Mouse (Mus musculus) C2C12 (cell line): ENCODE measurements around the gene Syngr1. TPM values are rescaled to one million over a fixed set of nuclear protein-coding genes. Genes with fewer than 3 reads are reported as not detected.
"Not testable (repeated sequence)": the region's sequence is repeated elsewhere in the genome, so short reads cannot be mapped to it uniquely, and the experiment has no call there.

Source experiments
- H3K27me3 ChIP-seq: one replicate; pipeline ENCODE4 v1.6.1; 2011; ENCODE audit not compliant: control insufficient read depth, insufficient read depth, insufficient read length
- H3K36me3 ChIP-seq: one replicate; pipeline ENCODE4 v1.6.1; 2011; ENCODE audit not compliant: control insufficient read depth, insufficient read depth
- H3K4me3 ChIP-seq: one replicate; pipeline ENCODE4 v1.5.1; 2011; ENCODE audit warnings: mild to moderate bottlenecking, control low read depth; ENCODE audit not compliant: poor library complexity, insufficient read depth, severe bottlenecking
- H3K79me2 ChIP-seq: one replicate; pipeline ENCODE4 v1.6.1; 2011; ENCODE audit not compliant: control insufficient read depth, insufficient read depth
- H3K79me3 ChIP-seq: one replicate; pipeline ENCODE4 v1.6.1; 2011; ENCODE audit warnings: low read depth, control low read depth
- H3ac ChIP-seq: one replicate; pipeline ENCODE3; 2011; ENCODE audit warnings: low read depth; ENCODE audit not compliant: control insufficient read depth, insufficient read length
- CEBPB ChIP-seq: IDR thresholded peaks from one replicate; pipeline ENCODE4 v1.6.1; 2011; ENCODE audit warnings: low read depth, mild to moderate bottlenecking, control low read depth, moderate library complexity
- CTCF ChIP-seq: IDR thresholded peaks from one replicate; pipeline ENCODE4 v1.5.1; 2011; ENCODE audit not compliant: control insufficient read depth, insufficient read depth, insufficient read length
- FOSL1 ChIP-seq: IDR thresholded peaks from one replicate; pipeline ENCODE4 v1.8.0; 2011; ENCODE audit warnings: mild to moderate bottlenecking, low read length; ENCODE audit not compliant: poor library complexity, insufficient read depth, severe bottlenecking
- MAX ChIP-seq: IDR thresholded peaks from one replicate; pipeline ENCODE4 v1.6.1; 2011; ENCODE audit warnings: mild to moderate bottlenecking, control low read depth
- MYOD1 ChIP-seq: IDR thresholded peaks from one replicate; pipeline ENCODE4 v1.6.1; 2011; ENCODE audit warnings: low read depth; ENCODE audit not compliant: control insufficient read depth, insufficient read length
- MYOG ChIP-seq: IDR thresholded peaks from one replicate; pipeline ENCODE4 v1.6.1; 2011; ENCODE audit not compliant: control insufficient read depth, insufficient read length; ENCODE audit errors: extremely low read depth
- USF1 ChIP-seq: IDR thresholded peaks from one replicate; pipeline ENCODE4 v1.6.1; 2011; ENCODE audit warnings: low read depth, mild to moderate bottlenecking, control low read depth, moderate library complexity
- polyA plus RNA-seq: library from polyadenylated mRNA; unstranded; fragments of >200 nt; fragmentation: generic; extraction: Trizol; gene quantifications from one replicate; pipeline ENCODE4 v1.2.1, GENCODE M21; 2012; ENCODE audit warnings: missing spikeins

Gene Syngr1
- polyA plus RNA-seq, 1 experiment, result 7.9 TPM

DNA sequence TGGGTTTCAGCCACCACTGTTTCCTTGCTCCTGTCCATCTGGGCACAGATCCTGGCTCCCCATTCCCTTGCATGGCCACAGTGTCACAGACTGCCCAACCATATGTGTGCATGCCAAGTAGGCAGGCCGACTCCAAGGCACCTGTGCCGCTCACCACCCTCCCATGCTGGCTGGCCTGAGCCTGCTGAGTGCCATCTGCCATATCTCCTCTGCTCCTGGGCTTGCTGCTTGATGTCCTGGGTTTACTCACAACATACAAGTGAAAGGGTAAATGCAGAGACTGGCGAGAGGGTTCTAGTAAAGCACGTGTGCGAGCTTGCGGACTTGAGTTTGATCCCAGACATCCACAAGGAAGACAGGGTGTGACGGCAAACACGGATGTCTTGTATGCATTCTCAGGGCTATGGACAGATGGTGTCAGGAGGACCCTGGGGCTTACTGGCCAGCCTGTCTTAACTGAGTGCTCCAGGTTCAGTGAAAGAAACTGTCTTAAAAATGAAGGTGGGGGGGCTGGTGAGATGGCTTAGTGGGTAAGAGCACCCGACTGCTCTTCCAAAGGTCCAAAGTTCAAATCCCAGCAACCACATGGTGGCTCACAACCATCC, 30.7 kb downstream of the Syngr1 start:
- Histone ChIP-seq H3K79me3 (no peaks in the 10 kb centered on the region), H3K79me2 (no peaks in the 10 kb centered on the region), H3ac (peak overlapping the region; percentile 7), H3K27me3 (no peaks in the 10 kb centered on the region), H3K4me3 (no peak overlapping the region), H3K36me3 (no peaks in the 10 kb centered on the region)
- no peak for TF ChIP-seq CTCF
- no peak for TF ChIP-seq MYOG
- TF ChIP-seq FOSL1, result no peak
- TF ChIP-seq MAX, result no peak
- no peak for TF ChIP-seq CEBPB
- TF ChIP-seq MYOD1, result no peak

DNA sequence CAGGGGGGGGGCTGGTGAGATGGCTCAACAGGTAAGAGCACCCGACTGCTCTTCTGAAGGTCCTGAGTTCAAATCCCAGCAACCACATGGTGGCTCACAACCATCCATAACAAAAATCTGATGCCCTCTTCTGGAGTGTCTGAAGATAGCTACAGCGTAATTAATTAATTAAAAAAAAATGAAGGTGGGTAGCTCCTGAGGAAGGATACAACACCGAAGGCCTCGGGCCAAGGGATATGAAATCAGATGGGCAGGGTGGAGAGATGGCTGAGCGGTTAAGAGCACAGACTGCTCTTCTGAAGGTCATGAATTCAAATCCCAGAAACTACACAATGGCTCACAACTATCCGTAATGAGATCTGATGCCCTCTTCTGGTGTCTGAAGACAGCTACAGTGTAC, 31.3 kb downstream of the Syngr1 start:
- H3K27me3 ChIP-seq, H3ac ChIP-seq, H3K79me2 ChIP-seq, H3K79me3 ChIP-seq, H3K36me3 ChIP-seq, H3K4me3 ChIP-seq: not testable (repeated sequence)

DNA sequence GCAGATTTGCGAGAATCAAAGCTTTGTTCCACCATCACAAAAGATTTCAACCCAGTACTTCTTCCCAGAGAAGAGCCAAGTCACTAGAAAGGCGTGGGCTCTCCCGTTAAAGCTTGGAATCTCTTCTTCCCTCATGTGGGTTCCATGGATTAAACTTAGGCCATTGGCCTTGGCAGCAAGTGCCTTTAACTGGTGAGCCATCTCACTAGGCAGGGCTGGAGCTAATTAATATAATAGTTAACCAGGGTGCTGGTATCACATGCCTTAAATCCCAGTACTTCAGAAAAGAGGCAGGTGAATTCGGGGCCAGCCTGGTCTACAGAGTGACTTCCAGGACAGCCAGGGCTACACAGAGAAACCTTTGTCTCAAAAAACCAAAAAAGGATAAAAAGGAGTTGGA, 33.5 kb downstream of the Syngr1 start:
- Histone ChIP-seq H3K36me3 (no peaks in the 10 kb centered on the region), H3K4me3 (no peak overlapping the region), H3K79me2 (no peaks in the 10 kb centered on the region), H3K27me3 (no peaks in the 10 kb centered on the region), H3ac (no peak overlapping the region), H3K79me3 (no peaks in the 10 kb centered on the region)
- no peak for TF ChIP-seq USF1
- no peak for TF ChIP-seq MYOG
- TF ChIP-seq MAX, result no peak
- no peak for TF ChIP-seq CTCF
- TF ChIP-seq MYOD1, result no peak
- TF ChIP-seq CEBPB, result no peak

DNA sequence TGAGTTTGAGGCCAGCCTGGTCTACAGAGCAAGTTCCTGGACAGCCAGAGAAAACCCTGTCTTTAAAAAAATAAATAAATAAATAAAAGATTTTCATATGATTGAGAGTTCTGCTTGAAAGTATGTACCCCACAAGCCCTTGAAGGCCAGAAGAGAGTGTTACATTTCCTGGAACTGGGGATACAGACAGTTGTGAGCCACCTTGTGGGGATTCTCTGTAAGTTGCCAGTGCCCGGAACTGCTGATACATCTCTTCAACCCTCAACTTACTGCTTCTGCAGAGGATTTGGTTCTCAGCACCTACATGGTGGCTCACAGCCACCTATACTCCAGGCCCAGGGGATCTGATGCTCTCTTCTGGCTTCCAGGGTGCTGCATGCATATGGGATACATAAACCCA, 36.1 kb downstream of the Syngr1 start:
- no peak overlapping the region for H3K4me3 ChIP-seq
- no peaks in the 10 kb centered on the region for H3K79me2 ChIP-seq
- H3K36me3 ChIP-seq, result no peaks in the 10 kb centered on the region
- H3K27me3 ChIP-seq, result no peaks in the 10 kb centered on the region
- H3K79me3 ChIP-seq, result no peaks in the 10 kb centered on the region
- TF ChIP-seq MAX, result no peak
- no peak for TF ChIP-seq USF1
- no peak for TF ChIP-seq MYOD1
- no peak for TF ChIP-seq FOSL1
- TF ChIP-seq CEBPB, result no peak
- no peak for TF ChIP-seq CTCF
- no peak for TF ChIP-seq MYOG
- no peak overlapping the region for H3ac ChIP-seq

DNA sequence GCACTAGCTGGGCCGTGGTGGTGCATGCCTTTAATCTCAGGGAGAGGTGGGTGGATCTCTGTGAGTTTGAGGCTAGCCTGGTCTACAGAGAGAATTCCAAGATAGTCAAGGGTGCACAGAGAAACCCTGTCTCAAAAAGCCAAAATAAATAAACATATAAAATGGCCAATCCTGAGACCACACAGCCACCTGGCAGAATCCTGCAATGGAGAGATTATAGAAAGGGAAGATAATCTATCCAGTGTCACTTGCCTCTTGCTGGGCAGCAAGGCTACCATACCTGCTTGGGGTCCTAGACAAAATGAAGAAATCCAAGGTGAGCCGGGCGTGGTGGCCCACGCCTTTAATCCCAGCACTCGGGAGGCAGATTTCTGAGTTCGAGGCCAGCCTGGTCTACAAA, 38.8 kb downstream of the Syngr1 start:
- Histone ChIP-seq H3ac (no peak overlapping the region), H3K4me3 (no peak overlapping the region), H3K36me3 (no peaks in the 10 kb centered on the region), H3K79me3 (peaks cover 16% of the 10 kb centered on the region), H3K27me3 (no peaks in the 10 kb centered on the region), H3K79me2 (peaks cover 18% of the 10 kb centered on the region)
- TF ChIP-seq FOSL1 (no peak), CEBPB (no peak), CTCF (no peak), MYOD1 (no peak), USF1 (no peak), MYOG (no peak), MAX (no peak)

DNA sequence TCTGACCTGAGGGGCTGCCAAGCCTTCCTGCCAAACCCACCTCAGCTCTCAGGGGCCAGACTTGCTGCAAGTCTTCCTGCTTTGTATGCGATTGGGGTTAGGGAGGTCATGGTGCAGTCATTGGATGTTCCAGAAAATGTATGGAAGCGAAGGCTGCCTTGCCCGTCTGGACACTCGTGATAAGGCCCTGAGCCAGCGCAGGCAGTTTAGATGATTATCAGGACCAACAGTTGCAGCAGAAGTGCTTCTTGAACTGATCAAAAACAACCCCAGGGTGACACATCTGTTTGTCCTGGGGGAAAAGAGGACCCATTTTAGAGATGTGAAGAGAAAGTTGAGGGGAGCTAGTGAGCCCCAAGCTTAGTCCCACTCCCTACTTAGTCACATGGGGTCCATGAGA, 39.6 kb downstream of the Syngr1 start:
- H3K4me3 ChIP-seq, result no peak overlapping the region
- no peak overlapping the region for H3ac ChIP-seq
- peaks cover 24% of the 10 kb centered on the region for H3K79me3 ChIP-seq
- H3K27me3 ChIP-seq, result no peaks in the 10 kb centered on the region
- H3K79me2 ChIP-seq, result peaks cover 25% of the 10 kb centered on the region
- no peak for TF ChIP-seq CTCF
- peaks cover 4% of the 10 kb centered on the region for H3K36me3 ChIP-seq

DNA sequence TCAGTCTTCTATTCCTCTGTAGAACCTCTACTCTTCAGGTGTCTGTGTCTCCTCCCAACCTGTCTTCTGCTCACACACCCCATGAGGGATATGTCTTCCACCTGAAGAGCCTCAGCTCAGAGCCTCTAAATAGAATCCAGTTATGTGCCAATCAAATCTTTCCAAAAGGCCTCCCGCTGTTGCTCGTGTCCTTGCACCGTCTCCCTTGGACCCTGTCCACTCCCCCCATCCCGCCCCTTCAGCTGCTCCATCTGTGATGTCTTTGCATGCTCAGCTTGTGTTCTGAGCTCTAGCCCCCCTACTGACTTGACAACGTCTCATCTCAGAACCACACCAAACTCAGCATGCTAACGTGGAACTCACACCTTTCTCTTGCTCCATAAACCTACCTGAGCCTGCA, 40.3 kb downstream of the Syngr1 start:
- Histone ChIP-seq H3K4me3 (no peak overlapping the region), H3K79me3 (peaks cover 31% of the 10 kb centered on the region), H3K79me2 (peaks cover 32% of the 10 kb centered on the region), H3ac (no peak overlapping the region), H3K36me3 (peaks cover 11% of the 10 kb centered on the region), H3K27me3 (no peaks in the 10 kb centered on the region)
- no peak for TF ChIP-seq FOSL1
- no peak for TF ChIP-seq USF1
- no peak for TF ChIP-seq MAX
- no peak for TF ChIP-seq MYOG
- TF ChIP-seq CEBPB, result no peak
- no peak for TF ChIP-seq MYOD1
- no peak for TF ChIP-seq CTCF
